Mouse (Mus musculus) liver, embryonic 15.5 days (tissue): ENCODE results near the gene Urb1. TPM values are rescaled to one million over a fixed set of nuclear protein-coding genes. Genes with fewer than 3 reads are reported as not detected.

Source experiments
- ATAC-seq: fragments of 200-750 bp; cut with Nextera tagmentation; 2 replicates; pipeline ENCODE4 v1.8.0; 2017; ENCODE audit warnings: moderate number of reproducible peaks, mild to moderate bottlenecking, moderate library complexity; ENCODE audit not compliant: insufficient read depth
- H3K27ac ChIP-seq: fragments of 300-500 bp; sonication (generic); replicated peaks from 2 replicates; pipeline ENCODE4 v1.5.1; 2015; ENCODE audit warnings: mild to moderate bottlenecking, inconsistent platforms
- H3K27me3 ChIP-seq: fragments of 300-500 bp; sonication (generic); 2 replicates; pipeline ENCODE4 v1.6.1; 2015; ENCODE audit warnings: mild to moderate bottlenecking, inconsistent platforms
- H3K36me3 ChIP-seq: fragments of 300-500 bp; sonication (generic); replicated peaks from 2 replicates; pipeline ENCODE4 v1.6.1; 2015; ENCODE audit warnings: moderate library complexity, mild to moderate bottlenecking, inconsistent platforms
- H3K4me1 ChIP-seq: fragments of 300-500 bp; sonication (generic); replicated peaks from 2 replicates; pipeline ENCODE4 v1.6.1; 2015; ENCODE audit warnings: inconsistent platforms
- H3K4me2 ChIP-seq: fragments of 300-500 bp; sonication (generic); 2 replicates; pipeline ENCODE4 v1.6.1; 2015; ENCODE audit warnings: moderate library complexity, mild to moderate bottlenecking, inconsistent platforms
- H3K4me3 ChIP-seq: fragments of 300-500 bp; sonication (generic); replicated peaks from 2 replicates; pipeline ENCODE4 v1.5.1; 2015; ENCODE audit warnings: mild to moderate bottlenecking, inconsistent platforms
- H3K9ac ChIP-seq: fragments of 300-500 bp; sonication (generic); 2 replicates; pipeline ENCODE4 v1.6.1; 2015; ENCODE audit warnings: moderate library complexity, mild to moderate bottlenecking, inconsistent platforms
- H3K9me3 ChIP-seq: fragments of 300-500 bp; sonication (generic); replicated peaks from 2 replicates; pipeline ENCODE4 v1.6.1; 2016; ENCODE audit warnings: inconsistent platforms
- WGBS: fragments of 180-500 bp; shearing (Covaris S2); methylation state at CpG from one replicate; pipeline ENCODE4 v1.1.7; 2015; ENCODE audit warnings: mixed read lengths; ENCODE audit not compliant: insufficient replicate concordance; 5-methylcytosine and 5-hydroxymethylcytosine counted together
- polyA plus RNA-seq: library from polyadenylated mRNA; unstranded; fragments of >200 nt; fragmentation: Nextera tagmentation; extraction: Ambion mirVana; gene quantifications from 2 replicates; pipeline ENCODE4 v1.2.1, GENCODE M21; 2015

The Urb1 gene
- polyA plus RNA-seq, 1 experiment from 2014 or later: 4.3 TPM

DNA sequence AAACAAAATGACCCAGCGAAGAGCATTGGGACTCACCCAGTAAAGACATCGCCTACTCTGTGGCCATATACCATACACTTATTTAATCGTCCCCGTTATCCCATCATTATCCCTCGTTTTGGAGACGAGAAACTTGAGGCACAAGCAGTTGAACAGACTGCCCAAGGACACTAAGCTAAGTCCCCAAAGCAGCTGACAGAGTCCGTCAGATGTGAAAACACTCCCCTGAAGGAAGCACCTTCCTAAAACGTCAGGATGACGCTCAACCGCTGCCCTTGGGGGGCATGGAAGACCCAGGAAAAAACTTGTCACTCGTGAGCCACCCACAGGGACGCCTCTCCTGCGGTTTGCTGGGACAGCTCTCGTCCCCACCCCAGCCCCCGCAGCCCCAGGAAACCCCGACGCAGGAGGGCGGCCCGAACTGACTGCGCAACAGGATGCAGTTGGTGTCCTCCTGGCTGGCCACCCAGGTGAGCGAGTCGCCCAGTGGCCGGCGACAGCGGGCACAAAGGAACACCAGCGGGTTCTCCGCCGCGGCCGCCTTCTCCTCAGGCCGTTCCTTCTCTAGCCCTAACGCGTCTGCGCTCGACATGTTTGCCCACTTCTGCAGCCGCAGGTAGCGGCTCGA lies 83.5 kb downstream of the Urb1 start:
- 2% methylated on average over 38 of the region's 38 CpGs for WGBS
- peaks cover 45% of the 10 kb centered on the region for H3K4me1 ChIP-seq
- H3K27me3 ChIP-seq: 0 out of 2 replicates have a peak, but pooled peaks cover 3% of the 10 kb centered on the region
- ATAC-seq: peak; percentile 53
- H3K9me3 ChIP-seq: no peaks in the 10 kb centered on the region
- peaks cover 33% of the 10 kb centered on the region for H3K36me3 ChIP-seq
- peak overlapping the region; percentile 86 for H3K9ac ChIP-seq
- H3K4me2 ChIP-seq: peak overlapping the region; percentile 91
- peak overlapping the region; percentile 79 for H3K27ac ChIP-seq
- H3K4me3 ChIP-seq: peak overlapping the region; percentile 85

- H3K4me1 ChIP-seq: peaks cover 45% of the 10 kb centered on the region
- WGBS: 94% methylated on average over 4 of the region's 4 CpGs
- H3K27ac ChIP-seq: no peak overlapping the region
- peaks cover 55% of the 10 kb centered on the region for H3K36me3 ChIP-seq
- 0 out of 2 replicates have a peak, but pooled peaks cover under 1% of the 10 kb centered on the region for H3K27me3 ChIP-seq
- H3K9me3 ChIP-seq: no peaks in the 10 kb centered on the region
- no peak overlapping the region for H3K4me3 ChIP-seq
- no peak overlapping the region for H3K4me2 ChIP-seq
- no peak for ATAC-seq
- H3K9ac ChIP-seq: no peak overlapping the region
Observed at GRCm38 (mm10) chr16:90724051-90724450, 86.2 kb downstream of the Urb1 start.

- Histone ChIP-seq H3K4me1 (no peaks in the 10 kb centered on the region), H3K27me3 (peaks cover 38% of the 10 kb centered on the region), H3K27ac (no peak overlapping the region), H3K9ac (no peak overlapping the region), H3K4me2 (no peak overlapping the region), H3K4me3 (no peak overlapping the region), H3K9me3 (no peaks in the 10 kb centered on the region), H3K36me3 (no peaks in the 10 kb centered on the region)
- ATAC-seq: no peak
- 63% methylated on average over 12 of the region's 12 CpGs for WGBS
Observed at GRCm38 (mm10) chr16:90710313-90710712, 99.9 kb downstream of the Urb1 start.

- Histone ChIP-seq H3K4me1 (no peaks in the 10 kb centered on the region), H3K27me3 (peaks cover 38% of the 10 kb centered on the region), H3K4me2 (no peak overlapping the region), H3K9ac (no peak overlapping the region), H3K4me3 (no peak overlapping the region), H3K9me3 (no peaks in the 10 kb centered on the region), H3K27ac (no peak overlapping the region), H3K36me3 (no peaks in the 10 kb centered on the region)
- no peak for ATAC-seq
- 54% methylated on average over 17 of the region's 17 CpGs for WGBS
Observed at GRCm38 (mm10) chr16:90709711-90710289, 100.4 kb downstream of the Urb1 start.

DNA sequence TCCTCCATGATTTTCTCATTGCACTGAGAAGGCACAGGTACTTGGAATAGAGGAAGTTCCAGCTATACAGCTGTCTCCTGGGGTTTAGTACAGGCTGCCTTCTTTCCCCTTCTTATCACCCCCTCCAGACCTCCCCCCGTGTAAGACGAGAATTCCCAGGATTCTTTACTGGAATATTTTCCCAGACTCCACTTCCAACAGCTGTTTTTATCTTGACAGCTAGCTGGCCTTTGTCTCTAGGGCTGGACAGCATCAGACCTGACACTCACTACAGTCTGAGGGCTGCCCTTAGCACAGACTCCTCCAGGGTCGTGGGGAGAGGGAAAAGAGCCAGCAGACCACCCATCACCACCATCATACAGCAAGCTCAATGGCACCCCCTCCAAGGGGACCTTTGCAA lies 103.9 kb downstream of the Urb1 start:
- H3K27ac ChIP-seq: no peak overlapping the region
- H3K4me1 ChIP-seq: no peaks in the 10 kb centered on the region
- H3K36me3 ChIP-seq: no peaks in the 10 kb centered on the region
- no peaks in the 10 kb centered on the region for H3K9me3 ChIP-seq
- no peak overlapping the region for H3K4me2 ChIP-seq
- no peak overlapping the region for H3K4me3 ChIP-seq
- no peak for ATAC-seq
- peaks cover 18% of the 10 kb centered on the region; the same call in 1 of the 2 replicates for H3K27me3 ChIP-seq
- no peak overlapping the region for H3K9ac ChIP-seq
- 17% methylated on average over 3 of the region's 3 CpGs for WGBS

DNA sequence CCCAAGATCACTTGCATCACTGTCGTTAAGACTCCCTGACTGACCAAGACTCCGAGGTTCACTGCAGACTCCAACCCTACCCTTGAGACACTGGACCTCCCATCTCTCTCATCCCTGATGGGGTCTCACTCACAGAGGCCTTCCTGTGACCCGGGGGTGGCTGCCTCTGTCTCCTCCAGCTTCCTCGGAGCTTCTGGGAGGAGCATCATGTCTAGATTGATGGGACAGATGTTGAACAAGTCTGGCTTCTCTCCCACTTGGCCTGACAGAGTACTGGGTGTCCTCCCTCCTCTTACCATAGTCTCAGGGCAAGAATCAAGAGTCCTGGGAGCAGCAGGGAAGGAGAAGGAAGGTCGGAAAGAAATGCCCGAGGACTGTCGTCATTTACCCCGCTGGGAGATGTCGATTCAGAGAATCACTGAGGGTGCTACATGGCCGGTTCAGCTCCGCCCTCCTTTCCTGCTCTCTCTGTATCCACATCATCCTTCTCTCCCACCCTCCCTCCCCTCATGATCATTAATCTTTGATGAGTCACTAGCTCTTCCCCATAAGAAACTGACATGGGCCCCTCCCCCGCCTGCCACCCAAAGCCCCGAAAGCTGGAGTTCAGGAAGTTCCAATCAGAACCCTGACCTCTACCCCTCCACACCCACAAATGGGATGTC lies 105.9 kb downstream of the Urb1 start:
- 58% methylated on average over 13 of the region's 13 CpGs for WGBS
- H3K4me3 ChIP-seq: no peak overlapping the region
- peaks cover 5% of the 10 kb centered on the region; the same call in 1 of the 2 replicates for H3K27me3 ChIP-seq
- ATAC-seq: no peak
- H3K4me2 ChIP-seq: no peak overlapping the region
- no peaks in the 10 kb centered on the region for H3K36me3 ChIP-seq
- H3K27ac ChIP-seq: no peak overlapping the region
- no peak overlapping the region for H3K9ac ChIP-seq
- no peaks in the 10 kb centered on the region for H3K9me3 ChIP-seq
- no peaks in the 10 kb centered on the region for H3K4me1 ChIP-seq

DNA sequence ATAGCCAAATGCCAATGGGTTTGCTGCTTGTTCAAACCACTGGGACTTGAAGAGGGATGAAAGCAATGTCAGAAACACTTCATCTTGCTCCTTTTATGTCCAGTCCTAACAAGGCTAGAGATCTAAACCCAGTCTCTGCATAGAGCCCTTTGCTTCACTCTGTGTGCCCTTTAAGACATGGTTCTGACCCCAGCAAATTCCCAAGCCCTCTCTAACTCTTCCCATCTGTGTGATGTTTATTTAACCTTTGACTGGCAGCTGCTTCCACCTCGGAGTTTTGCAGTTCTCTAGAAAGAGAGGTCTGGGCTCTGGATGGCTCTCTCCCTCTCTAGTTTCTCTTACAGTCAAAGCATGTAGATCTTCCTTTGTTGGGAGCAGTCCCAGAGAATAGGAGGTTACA lies 106.6 kb downstream of the Urb1 start:
- Histone ChIP-seq H3K27me3 (no peaks in the 10 kb centered on the region), H3K36me3 (no peaks in the 10 kb centered on the region), H3K9me3 (no peaks in the 10 kb centered on the region), H3K4me3 (no peak overlapping the region), H3K9ac (no peak overlapping the region), H3K4me1 (no peaks in the 10 kb centered on the region), H3K27ac (no peak overlapping the region), H3K4me2 (no peak overlapping the region)
- no peak for ATAC-seq
- WGBS: 6% methylated on average over 1 of the region's 1 CpGs

DNA sequence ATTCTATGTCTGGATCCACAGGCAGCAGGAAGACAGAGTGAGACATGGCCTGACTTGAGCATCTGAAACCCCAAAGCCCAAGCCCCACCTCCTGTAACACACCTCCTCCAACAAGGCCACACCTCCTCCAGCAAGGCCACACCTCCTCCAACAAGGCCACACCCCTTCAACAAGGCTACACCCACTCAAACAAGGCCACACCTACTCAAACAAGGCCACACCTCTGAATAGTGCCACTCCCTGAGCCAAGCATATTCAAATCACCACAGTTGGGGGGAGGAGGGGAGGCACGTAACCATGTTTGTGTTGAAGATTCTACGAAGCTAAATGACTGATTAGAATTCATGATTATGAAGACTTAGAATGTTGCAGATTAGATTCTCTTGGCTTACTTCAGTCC lies 108.7 kb downstream of the Urb1 start:
- WGBS: 84% methylated on average over 2 of the region's 2 CpGs

More for the DNA sequence above, 108.7 kb downstream of the Urb1 start:
- Histone ChIP-seq H3K4me2 (no peak overlapping the region), H3K4me1 (no peaks in the 10 kb centered on the region), H3K27me3 (no peaks in the 10 kb centered on the region), H3K36me3 (no peaks in the 10 kb centered on the region), H3K4me3 (no peak overlapping the region), H3K9ac (no peak overlapping the region), H3K9me3 (no peaks in the 10 kb centered on the region), H3K27ac (no peak overlapping the region)
- ATAC-seq: no peak

Other genes with a start within 250 kb of the Urb1 start
- gene Mis18a, start 83.0 kb downstream of the Urb1 start, polyA plus RNA-seq: 40.1 and 41.9 TPM in 2 replicates
- gene Mrap, start 72.2 kb downstream of the Urb1 start, polyA plus RNA-seq: 32.9 and 34.0 TPM in 2 replicates
- 0.39 and 0.48 TPM in 2 replicates for gene Eva1c, start 16.3 kb upstream of the Urb1 start, polyA plus RNA-seq
- gene Cfap298, start 124.7 kb upstream of the Urb1 start, polyA plus RNA-seq: 17.3 and 18.1 TPM in 2 replicates
- gene Synj1, start 200.9 kb upstream of the Urb1 start, polyA plus RNA-seq: 19.5 and 20.6 TPM in 2 replicates
- gene Paxbp1, start 234.1 kb upstream of the Urb1 start, polyA plus RNA-seq: 16.3 and 17.0 TPM in 2 replicates